Mouse (Mus musculus): ENCODE results near the gene Cald1. TPM values are rescaled to one million over a fixed set of nuclear protein-coding genes. Genes with fewer than 3 reads are reported as not detected.

Cald1 gene
- polyA plus RNA-seq, 1 experiment, result 8.0 TPM

DNA sequence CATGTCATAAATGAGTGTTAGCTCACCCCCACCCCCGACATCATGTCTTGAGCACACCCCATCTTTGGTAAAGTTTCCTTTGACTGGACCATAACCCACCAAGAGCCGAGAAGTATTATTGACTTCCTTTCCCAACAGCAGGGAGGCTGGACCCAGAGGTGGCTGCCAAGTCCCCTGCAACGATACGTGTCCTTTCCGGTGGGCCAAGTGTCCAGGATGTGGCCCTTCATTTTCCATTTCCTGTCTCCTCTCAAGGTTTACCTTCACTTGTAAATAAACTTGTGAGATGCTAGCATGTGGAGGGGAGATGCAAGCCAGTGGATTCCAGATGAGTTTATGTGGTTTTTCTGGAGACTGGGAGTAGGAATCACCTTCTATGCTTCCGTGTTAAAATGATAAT lies 132.7 kb downstream of the Cald1 start:
- no peaks in the 10 kb centered on the region for H3K36me3 ChIP-seq (ENCODE audit: control insufficient read depth, insufficient read depth, low read length)
- no peak overlapping the region for H3K27ac ChIP-seq (ENCODE audit: insufficient read depth, low read length)
- 73% methylated on average over 6 of the region's 6 CpGs for WGBS
- no peaks in the 10 kb centered on the region for H3K27me3 ChIP-seq (ENCODE audit: control insufficient read depth, insufficient read depth, low read length)
- H3K4me1 ChIP-seq (ENCODE audit: control insufficient read depth, insufficient read depth, insufficient read length), result no peaks in the 10 kb centered on the region
- H3K4me3 ChIP-seq (ENCODE audit: extremely low read depth, insufficient read depth, insufficient read length), result no peak overlapping the region
- no peak for DNase-seq (ENCODE audit: low read depth in 1 of 2, low spot score in 2 of 2)
- no peak for TF ChIP-seq POLR2A (IDR thresholded peaks at IDR 0.05; ENCODE audit: low read depth, low read length)
- TF ChIP-seq CTCF (IDR thresholded peaks at IDR 0.05; ENCODE audit: extremely low read depth, insufficient read depth, insufficient read length, insufficient replicate concordance), result no peak

- Histone ChIP-seq H3K27ac (ENCODE audit: insufficient read depth, low read length) (no peak overlapping the region), H3K4me3 (ENCODE audit: extremely low read depth, insufficient read depth, insufficient read length) (no peak overlapping the region), H3K27me3 (ENCODE audit: control insufficient read depth, insufficient read depth, low read length) (no peaks in the 10 kb centered on the region), H3K4me1 (ENCODE audit: control insufficient read depth, insufficient read depth, insufficient read length) (no peaks in the 10 kb centered on the region), H3K36me3 (ENCODE audit: control insufficient read depth, insufficient read depth, low read length) (no peaks in the 10 kb centered on the region)
- DNase-seq (ENCODE audit: low read depth in 1 of 2, low spot score in 2 of 2), result no peak
- 80% methylated on average over 9 of the region's 9 CpGs for WGBS
- no peak for TF ChIP-seq CTCF (IDR thresholded peaks at IDR 0.05; ENCODE audit: extremely low read depth, insufficient read depth, insufficient read length, insufficient replicate concordance)
Observed at GRCm38 (mm10) chr6:34731529-34731928, 133.2 kb downstream of the Cald1 start.

DNA sequence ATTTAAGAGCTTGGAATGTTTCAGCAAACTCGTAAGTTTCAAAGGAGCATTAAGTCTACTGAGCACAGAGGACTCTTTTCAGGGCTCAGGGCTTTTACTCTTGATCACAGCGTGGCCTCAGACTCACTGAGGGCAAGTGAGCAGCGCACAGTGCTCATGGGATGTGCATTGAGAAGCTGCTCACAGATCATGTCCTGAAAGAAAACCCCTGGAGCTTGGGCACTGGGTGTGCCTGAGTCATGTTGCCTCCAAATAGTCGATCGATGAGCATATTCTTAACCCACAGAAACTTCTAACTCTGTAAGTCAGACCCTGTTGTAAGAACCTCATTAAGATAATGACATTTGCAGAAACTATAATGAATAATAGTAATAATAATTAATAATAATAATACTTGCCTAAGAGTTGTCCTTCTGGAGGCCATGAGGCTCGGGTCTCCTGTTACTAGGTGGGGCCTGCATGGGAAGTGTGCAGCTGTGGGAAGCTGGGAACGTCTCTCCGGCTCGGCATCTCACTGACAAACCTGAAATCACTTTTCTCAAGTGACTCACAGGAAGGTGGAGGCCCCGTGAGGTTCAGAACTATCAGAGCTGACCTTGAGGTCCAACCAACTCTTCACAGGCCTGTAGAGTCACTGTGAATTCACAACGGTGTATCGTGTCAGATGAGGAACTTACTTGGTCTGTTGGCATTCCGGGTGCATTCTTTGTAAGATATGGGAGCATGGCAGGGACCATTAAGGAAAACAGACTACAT lies 136.8 kb downstream of the Cald1 start:
- Histone ChIP-seq H3K36me3 (ENCODE audit: control insufficient read depth, insufficient read depth, low read length) (no peaks in the 10 kb centered on the region), H3K27ac (ENCODE audit: insufficient read depth, low read length) (no peak overlapping the region), H3K27me3 (ENCODE audit: control insufficient read depth, insufficient read depth, low read length) (no peaks in the 10 kb centered on the region), H3K4me3 (ENCODE audit: extremely low read depth, insufficient read depth, insufficient read length) (no peak overlapping the region), H3K4me1 (ENCODE audit: control insufficient read depth, insufficient read depth, insufficient read length) (no peaks in the 10 kb centered on the region)
- TF ChIP-seq POLR2A (IDR thresholded peaks at IDR 0.05; ENCODE audit: low read depth, low read length) (no peak), CTCF (IDR thresholded peaks at IDR 0.05; ENCODE audit: extremely low read depth, insufficient read depth, insufficient read length, insufficient replicate concordance) (no peak)
- 86% methylated on average over 13 of the region's 13 CpGs for WGBS
- DNase-seq (ENCODE audit: low read depth in 1 of 2, low spot score in 2 of 2), result no peak

GRCm38 (mm10) chr6:34736934-34737333 lies 138.6 kb downstream of the Cald1 start:
- TF ChIP-seq CTCF (IDR thresholded peaks at IDR 0.05; ENCODE audit: extremely low read depth, insufficient read depth, insufficient read length, insufficient replicate concordance) (no peak), POLR2A (IDR thresholded peaks at IDR 0.05; ENCODE audit: low read depth, low read length) (no peak)
- DNase-seq (ENCODE audit: low read depth in 1 of 2, low spot score in 2 of 2), result no peak
- Histone ChIP-seq H3K27ac (ENCODE audit: insufficient read depth, low read length) (no peak overlapping the region), H3K27me3 (ENCODE audit: control insufficient read depth, insufficient read depth, low read length) (no peaks in the 10 kb centered on the region), H3K4me3 (ENCODE audit: extremely low read depth, insufficient read depth, insufficient read length) (no peak overlapping the region), H3K36me3 (ENCODE audit: control insufficient read depth, insufficient read depth, low read length) (no peaks in the 10 kb centered on the region), H3K4me1 (ENCODE audit: control insufficient read depth, insufficient read depth, insufficient read length) (no peaks in the 10 kb centered on the region)
- 73% methylated on average over 2 of the region's 2 CpGs for WGBS

DNA sequence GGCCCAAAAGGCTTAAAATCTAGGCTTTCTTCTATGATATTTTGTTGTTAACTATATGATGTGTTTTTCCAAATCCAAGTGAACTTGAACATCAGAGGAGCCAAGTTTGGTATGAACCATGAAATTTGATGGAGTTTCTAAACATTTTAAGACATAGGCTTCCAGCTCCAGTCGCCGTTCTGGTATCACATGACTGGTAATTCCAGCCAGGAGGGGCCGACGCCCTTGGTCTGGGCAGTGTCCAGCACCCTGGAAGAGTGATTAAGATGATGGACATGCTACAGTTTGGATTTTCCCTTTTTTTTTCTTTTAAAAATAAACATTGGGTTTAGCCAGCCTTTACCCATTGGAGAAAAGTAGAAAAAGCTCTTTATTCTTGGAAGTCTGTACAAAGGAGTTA lies 145.6 kb downstream of the Cald1 start:
- no peak for DNase-seq (ENCODE audit: low read depth in 1 of 2, low spot score in 2 of 2)
- H3K36me3 ChIP-seq (ENCODE audit: control insufficient read depth, insufficient read depth, low read length), result no peaks in the 10 kb centered on the region
- H3K27me3 ChIP-seq (ENCODE audit: control insufficient read depth, insufficient read depth, low read length), result 0 out of 2 replicates have a peak, but pooled peaks cover 1% of the 10 kb centered on the region
- no peak overlapping the region for H3K4me3 ChIP-seq (ENCODE audit: extremely low read depth, insufficient read depth, insufficient read length)
- H3K27ac ChIP-seq (ENCODE audit: insufficient read depth, low read length), result no peak overlapping the region
- WGBS, result 92% methylated on average over 4 of the region's 4 CpGs
- H3K4me1 ChIP-seq (ENCODE audit: control insufficient read depth, insufficient read depth, insufficient read length), result no peaks in the 10 kb centered on the region
- no peak for TF ChIP-seq POLR2A (IDR thresholded peaks at IDR 0.05; ENCODE audit: low read depth, low read length)
- TF ChIP-seq CTCF (IDR thresholded peaks at IDR 0.05; ENCODE audit: extremely low read depth, insufficient read depth, insufficient read length, insufficient replicate concordance), result no peak

DNA sequence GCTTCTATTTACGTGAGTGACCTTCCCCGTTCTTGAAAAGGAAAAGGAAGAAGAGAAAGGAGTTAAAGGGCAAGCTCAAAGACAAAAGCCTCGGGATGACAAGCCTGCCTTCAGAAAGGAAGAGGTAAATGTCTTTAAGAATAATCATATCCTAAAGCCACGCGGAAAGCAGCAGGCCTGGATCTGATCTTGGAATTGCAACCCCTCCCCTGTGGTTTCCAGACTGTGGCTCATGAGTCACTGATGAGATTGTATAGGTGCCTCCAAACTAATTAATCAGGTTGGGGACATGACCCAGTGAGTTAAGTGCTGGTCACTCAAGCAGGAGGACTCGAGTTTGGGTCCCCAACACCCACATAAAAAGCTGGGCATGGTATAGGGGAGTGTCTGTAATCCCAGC lies 149.5 kb downstream of the Cald1 start:
- Histone ChIP-seq H3K4me3 (ENCODE audit: extremely low read depth, insufficient read depth, insufficient read length) (no peak overlapping the region), H3K4me1 (ENCODE audit: control insufficient read depth, insufficient read depth, insufficient read length) (no peaks in the 10 kb centered on the region), H3K27me3 (ENCODE audit: control insufficient read depth, insufficient read depth, low read length) (0 out of 2 replicates have a peak, but pooled peaks cover 1% of the 10 kb centered on the region), H3K27ac (ENCODE audit: insufficient read depth, low read length) (no peak overlapping the region), H3K36me3 (ENCODE audit: control insufficient read depth, insufficient read depth, low read length) (no peaks in the 10 kb centered on the region)
- no peak for TF ChIP-seq CTCF (IDR thresholded peaks at IDR 0.05; ENCODE audit: extremely low read depth, insufficient read depth, insufficient read length, insufficient replicate concordance)
- no peak for TF ChIP-seq POLR2A (IDR thresholded peaks at IDR 0.05; ENCODE audit: low read depth, low read length)
- DNase-seq (ENCODE audit: low read depth in 1 of 2, low spot score in 2 of 2), result no peak
- 81% methylated on average over 6 of the region's 6 CpGs for WGBS

DNA sequence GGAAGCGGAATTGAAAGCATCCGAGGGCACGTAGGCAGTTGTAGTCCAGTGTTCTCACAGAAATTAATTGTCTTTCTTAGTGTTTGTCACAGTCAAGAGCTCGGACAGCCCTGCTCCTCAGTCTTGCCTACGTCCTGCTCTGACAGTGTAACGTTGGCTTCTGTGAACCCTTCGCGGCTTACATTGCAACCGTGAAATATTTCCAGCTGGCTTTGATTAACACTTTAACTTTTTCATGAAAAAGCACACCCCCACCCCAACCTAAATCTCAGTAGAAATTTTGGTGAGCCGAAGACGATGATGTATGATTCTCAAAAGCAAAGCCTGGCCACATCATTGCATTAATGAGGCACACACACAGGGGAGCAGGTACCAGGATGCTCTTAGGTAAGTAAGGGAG lies 150.3 kb downstream of the Cald1 start:
- Histone ChIP-seq H3K27ac (ENCODE audit: insufficient read depth, low read length) (no peak overlapping the region), H3K27me3 (ENCODE audit: control insufficient read depth, insufficient read depth, low read length) (0 out of 2 replicates have a peak, but pooled peaks cover 1% of the 10 kb centered on the region), H3K4me1 (ENCODE audit: control insufficient read depth, insufficient read depth, insufficient read length) (no peaks in the 10 kb centered on the region), H3K4me3 (ENCODE audit: extremely low read depth, insufficient read depth, insufficient read length) (no peak overlapping the region), H3K36me3 (ENCODE audit: control insufficient read depth, insufficient read depth, low read length) (no peaks in the 10 kb centered on the region)
- TF ChIP-seq POLR2A (IDR thresholded peaks at IDR 0.05; ENCODE audit: low read depth, low read length) (no peak), CTCF (IDR thresholded peaks at IDR 0.05; ENCODE audit: extremely low read depth, insufficient read depth, insufficient read length, insufficient replicate concordance) (no peak)
- WGBS, result 88% methylated on average over 11 of the region's 11 CpGs
- DNase-seq (ENCODE audit: low read depth in 1 of 2, low spot score in 2 of 2), result no peak
